Mouse (Mus musculus): ENCODE measurements around the gene Bcl6.

GRCm38 (mm10) chr16:23978495-23978894 is 10.2 kb downstream of the Bcl6 start:
- TF ChIP-seq POLR2A (IDR thresholded peaks at IDR 0.05; ENCODE audit: control insufficient read depth, extremely low read depth, insufficient read depth, low read length, poor library complexity) (no peak), CTCF (IDR thresholded peaks at IDR 0.05; ENCODE audit: borderline replicate concordance, control insufficient read depth, extremely low read depth, insufficient read depth, low read length, poor library complexity) (no peak)
